Mouse (Mus musculus): ENCODE data around the gene Adat3.
"Not testable (repeated sequence)": the region's sequence is repeated elsewhere in the genome, so short reads cannot be mapped to it uniquely, and the experiment has no call there.

Adat3 gene

GRCm38 (mm10) chr10:80611905-80612304, 9.2 kb downstream of the Adat3 start:
- DNase-seq: no peak

- no peak for DNase-seq
Observed at GRCm38 (mm10) chr10:80613821-80614220, 11.1 kb downstream of the Adat3 start.

- no peak for DNase-seq
Observed at GRCm38 (mm10) chr10:80614351-80614750, 11.7 kb downstream of the Adat3 start.

GRCm38 (mm10) chr10:80618181-80618580, 15.5 kb downstream of the Adat3 start:
- no peak for DNase-seq

- DNase-seq: no peak
Observed at GRCm38 (mm10) chr10:80619465-80620244, 17.0 kb downstream of the Adat3 start.

- peak; percentile 68 for DNase-seq
Observed at GRCm38 (mm10) chr10:80620365-80620764, 17.7 kb downstream of the Adat3 start.

- peak; percentile 74 for DNase-seq
Observed at GRCm38 (mm10) chr10:80620796-80621689, 18.4 kb downstream of the Adat3 start.

- no peak for DNase-seq
Observed at GRCm38 (mm10) chr10:80621690-80621939, 18.9 kb downstream of the Adat3 start.

GRCm38 (mm10) chr10:80621940-80622660, 19.4 kb downstream of the Adat3 start:
- peak; percentile 100 for DNase-seq

- DNase-seq: peak; percentile 84
Observed at GRCm38 (mm10) chr10:80622661-80623456, 20.2 kb downstream of the Adat3 start, which contains the start of gene Csnk1g2. TSS of gene Csnk1g2 (plus strand) at chr10:80622838.

- DNase-seq: peak; percentile 81
Observed at GRCm38 (mm10) chr10:80623457-80624191, 20.9 kb downstream of the Adat3 start.

- no peak for DNase-seq
Observed at GRCm38 (mm10) chr10:80625764-80626163, 23.1 kb downstream of the Adat3 start.

- no peak for DNase-seq
Observed at GRCm38 (mm10) chr10:80627685-80628084, 25.0 kb downstream of the Adat3 start.

GRCm38 (mm10) chr10:80628925-80629324, 26.2 kb downstream of the Adat3 start:
- no peak for DNase-seq

GRCm38 (mm10) chr10:80635345-80635744, 32.7 kb downstream of the Adat3 start:
- no peak for DNase-seq

- DNase-seq: no peak
Observed at GRCm38 (mm10) chr10:80646936-80647335, 44.3 kb downstream of the Adat3 start.

GRCm38 (mm10) chr10:80649910-80650309, 47.2 kb downstream of the Adat3 start:
- not testable (repeated sequence) for DNase-seq

GRCm38 (mm10) chr10:80650392-80650791, 47.7 kb downstream of the Adat3 start:
- no peak for DNase-seq

- DNase-seq: no peak
Observed at GRCm38 (mm10) chr10:80653156-80653720, 50.6 kb downstream of the Adat3 start.

GRCm38 (mm10) chr10:80654866-80655265, 52.2 kb downstream of the Adat3 start:
- DNase-seq: peak; percentile 68

- DNase-seq: peak; percentile 68
Observed at GRCm38 (mm10) chr10:80655406-80656129, 52.9 kb downstream of the Adat3 start.
